Mouse (Mus musculus) activated CD4-positive, CD25-positive, alpha-beta regulatory T cell, adult 9 weeks (primary cell): Measurements from ENCODE around the gene Sult2b1. TPM values are rescaled to one million over a fixed set of nuclear protein-coding genes. Genes with fewer than 3 reads are reported as not detected.

Source experiments
- polyA plus RNA-seq: library from polyadenylated mRNA; unstranded; fragments of 100-300 nt; shearing (Covaris generic); gene quantifications from one replicate; pipeline ENCODE4 v1.2.1, GENCODE M21; 2017

The Sult2b1 gene
- 1.6 TPM for polyA plus RNA-seq

DNA sequence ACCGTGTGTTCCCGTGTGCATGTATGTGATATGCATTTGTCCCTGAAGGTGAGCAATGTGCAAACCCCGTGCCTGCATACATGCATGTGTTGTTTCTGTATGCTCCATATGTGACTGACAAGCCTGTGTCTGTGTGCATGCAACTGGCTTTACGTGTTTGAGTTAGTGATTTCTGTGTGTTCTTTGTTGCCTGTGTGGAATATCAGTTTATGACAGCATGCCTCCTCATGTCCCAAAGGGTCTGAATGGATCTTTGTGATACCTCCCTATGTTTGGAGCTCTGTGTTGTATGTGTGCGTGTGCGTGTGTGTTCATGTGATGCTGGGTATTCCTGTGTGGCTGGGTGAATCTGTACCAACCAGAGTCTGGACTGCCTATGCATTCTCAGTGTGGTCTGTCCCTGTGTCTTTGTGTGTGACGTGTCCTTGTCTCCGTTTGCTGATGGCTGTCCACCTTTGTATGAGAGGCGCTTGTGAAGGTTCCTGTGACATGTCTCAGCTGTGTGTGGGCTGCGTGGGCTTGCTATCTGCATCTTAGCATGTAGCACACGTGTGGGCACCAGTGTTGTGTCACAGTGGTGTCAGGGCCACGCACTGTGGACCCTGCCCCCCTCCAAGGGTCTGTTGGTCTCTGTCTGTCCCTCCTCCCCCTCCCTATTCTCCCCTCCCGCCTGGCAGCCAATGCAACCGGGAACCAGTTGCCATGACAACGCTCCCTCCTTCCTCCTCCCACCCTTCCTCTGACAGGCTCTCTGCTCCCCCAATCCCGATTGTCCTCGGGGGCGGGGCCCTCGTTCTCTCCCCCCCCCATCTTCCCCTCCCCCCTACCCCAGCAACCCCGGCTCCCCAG lies at the start of gene Sult2b1:
Gene Sult2b1 (minus strand): TSS at position 146 of the 849 bp plus-strand sequence.

DNA sequence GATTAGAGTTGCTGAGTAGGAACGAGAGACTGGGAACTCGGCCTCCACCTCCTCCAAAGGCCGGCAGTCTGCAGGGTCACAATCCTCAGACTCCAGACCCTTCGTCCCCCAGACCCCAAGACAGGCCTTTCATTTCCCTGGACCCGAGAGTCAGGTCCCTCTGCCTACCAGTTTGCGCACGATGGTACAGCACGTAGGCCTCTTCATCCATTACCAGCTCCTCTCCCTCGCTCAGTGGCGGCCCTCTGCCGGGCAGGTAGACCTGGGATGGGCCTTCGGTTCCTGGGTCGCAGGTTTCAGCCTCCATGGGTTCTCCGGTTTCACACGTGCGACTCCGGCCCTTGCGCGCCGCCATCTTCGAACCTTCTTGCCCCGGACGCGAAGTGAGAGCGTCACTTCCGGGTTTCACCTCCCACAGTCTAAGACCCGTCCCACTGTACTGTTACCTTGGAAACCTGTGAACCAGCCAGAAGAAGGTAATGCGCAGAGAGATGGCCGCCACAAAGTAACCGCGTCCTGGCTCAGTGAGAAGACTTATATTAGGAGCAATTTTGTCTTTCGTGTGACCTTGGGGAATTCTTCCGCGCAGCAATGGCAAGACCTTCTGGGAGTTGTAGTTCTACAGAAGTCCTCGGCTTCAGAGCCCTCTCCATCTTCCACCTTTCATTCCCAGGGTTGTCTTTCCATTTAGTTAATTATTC lies 46.1 kb upstream of the Sult2b1 start, which contains the start of gene Grwd1:
Gene Grwd1 (minus strand): TSS at position 518 of the 701 bp plus-strand sequence.

DNA sequence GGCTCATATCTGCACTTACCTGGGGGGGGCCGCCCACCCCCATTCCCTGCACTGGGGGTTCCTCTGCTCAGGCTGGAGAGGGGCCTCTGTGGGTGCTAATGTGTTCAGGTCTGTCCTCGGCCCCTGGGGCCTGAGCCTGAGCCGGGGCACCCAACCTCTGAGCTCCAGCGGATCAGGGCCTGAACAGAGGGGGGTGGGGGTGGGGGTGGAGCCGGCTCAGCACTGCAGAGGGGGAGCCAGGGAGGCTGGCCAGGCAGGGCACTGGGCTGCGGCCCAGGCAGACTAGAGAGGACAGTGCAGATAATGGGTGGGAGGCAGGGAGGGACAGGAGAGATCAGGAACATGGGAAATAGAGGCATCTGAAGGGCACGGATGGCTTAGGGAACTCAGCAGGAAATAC lies 40.1 kb upstream of the Sult2b1 start, which contains the start of gene Kcnj14:
Gene Kcnj14 (minus strand): TSS at position 185 of the 400 bp plus-strand sequence.

DNA sequence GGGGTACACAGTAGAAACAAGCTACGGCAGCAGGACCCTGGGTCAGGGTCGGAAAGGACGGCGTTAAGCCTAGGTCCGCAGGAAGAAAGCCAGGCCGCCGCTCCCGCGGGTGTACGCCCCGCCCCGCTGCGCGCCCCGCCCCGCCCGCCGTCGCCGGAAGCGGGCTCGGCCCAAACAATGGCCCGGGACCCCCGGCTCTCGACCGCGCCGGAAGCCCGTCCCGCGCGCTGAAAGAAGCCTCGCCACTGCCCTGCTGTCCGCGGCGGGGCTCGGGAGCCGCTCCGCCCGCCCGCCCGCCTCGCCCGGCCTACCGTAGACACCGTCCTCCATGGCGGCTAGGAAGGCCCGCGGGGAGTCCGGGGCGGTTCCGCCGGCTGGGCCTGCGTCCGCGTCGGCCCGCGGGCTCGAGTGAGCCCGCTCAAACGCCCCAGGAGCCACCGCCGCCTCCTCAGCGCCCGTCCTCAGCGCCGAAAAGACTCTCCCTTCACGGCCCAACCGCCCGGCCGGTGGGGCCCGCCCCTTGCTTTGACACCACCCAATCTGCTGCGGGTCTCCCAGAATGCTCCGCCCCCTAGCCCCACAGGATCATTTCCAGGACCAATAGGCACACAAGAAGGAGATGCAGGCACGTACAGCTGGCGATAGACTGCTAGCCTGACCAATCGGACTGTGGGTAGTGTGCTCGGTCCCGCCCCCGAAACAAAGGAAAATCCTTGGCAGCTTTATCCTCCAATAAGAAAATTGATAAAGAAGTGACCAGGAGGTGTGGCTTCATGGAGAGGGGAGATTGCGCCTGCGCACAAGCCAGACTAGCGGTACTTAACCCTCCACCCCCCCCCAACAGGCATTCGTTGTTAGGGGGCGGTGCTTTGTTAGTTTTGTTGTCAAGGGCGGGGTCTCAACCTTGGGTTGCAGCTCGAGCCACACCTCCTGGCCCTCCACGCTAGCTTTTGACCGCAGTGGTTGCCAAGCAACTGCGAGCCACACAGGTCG lies 29.6 kb upstream of the Sult2b1 start, which contains the start of gene Cyth2:
Gene Cyth2 (minus strand): TSS at position 795 of the 993 bp plus-strand sequence.

DNA sequence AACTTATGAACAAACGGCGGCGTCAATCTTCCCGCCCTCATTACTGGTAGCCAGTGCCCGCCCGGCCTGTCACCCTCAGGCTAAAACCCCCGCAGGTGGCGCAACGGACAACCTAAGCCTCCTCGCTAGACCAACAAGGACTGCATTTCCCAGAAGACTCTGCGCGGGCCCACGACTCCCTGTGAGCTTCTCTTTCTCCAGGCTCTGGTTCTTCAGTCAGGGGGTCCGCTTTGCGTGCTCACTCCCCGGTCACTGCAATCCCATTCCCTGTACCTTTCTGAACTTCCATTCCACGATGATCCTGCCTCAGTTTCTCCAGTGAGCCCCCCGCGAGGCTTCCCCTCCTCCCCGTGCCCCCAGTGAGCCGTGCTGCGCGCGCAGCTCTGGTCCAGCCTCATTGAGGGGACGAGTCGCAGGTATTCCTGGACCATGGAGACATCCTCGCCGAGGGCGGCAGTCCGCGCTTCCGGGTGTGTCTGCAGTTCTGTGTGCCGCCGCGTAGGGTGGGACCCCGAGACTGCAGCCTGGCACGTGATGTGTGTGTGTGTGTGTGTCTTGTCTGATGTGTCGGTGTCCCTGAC lies 868 bp downstream of the Sult2b1 start, which contains the start of gene Lmtk3:
Gene Lmtk3 (plus strand): TSS at position 228 of the 581 bp plus-strand sequence.

DNA sequence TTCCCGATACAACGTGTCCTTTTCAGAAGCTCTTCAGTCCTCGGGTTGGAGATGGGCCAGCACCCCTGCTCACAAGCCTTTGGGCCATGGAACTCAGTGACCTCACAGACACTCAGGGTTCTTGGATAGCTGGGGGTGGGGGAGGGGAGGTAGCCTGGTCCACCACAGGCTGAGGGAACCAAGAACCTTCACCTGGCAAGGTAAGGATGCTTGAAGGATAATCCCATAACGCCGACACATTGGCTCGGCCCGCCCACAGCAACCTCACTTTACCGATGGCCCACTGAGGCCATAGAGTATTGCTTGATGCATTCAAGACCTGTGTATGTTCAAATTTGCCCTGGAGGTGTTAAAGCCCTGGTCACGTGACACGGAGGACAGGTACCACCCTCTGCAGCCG lies 58.8 kb downstream of the Sult2b1 start, which contains the start of gene Spaca4:
Gene Spaca4 (minus strand): TSS at position 101 of the 400 bp plus-strand sequence.

DNA sequence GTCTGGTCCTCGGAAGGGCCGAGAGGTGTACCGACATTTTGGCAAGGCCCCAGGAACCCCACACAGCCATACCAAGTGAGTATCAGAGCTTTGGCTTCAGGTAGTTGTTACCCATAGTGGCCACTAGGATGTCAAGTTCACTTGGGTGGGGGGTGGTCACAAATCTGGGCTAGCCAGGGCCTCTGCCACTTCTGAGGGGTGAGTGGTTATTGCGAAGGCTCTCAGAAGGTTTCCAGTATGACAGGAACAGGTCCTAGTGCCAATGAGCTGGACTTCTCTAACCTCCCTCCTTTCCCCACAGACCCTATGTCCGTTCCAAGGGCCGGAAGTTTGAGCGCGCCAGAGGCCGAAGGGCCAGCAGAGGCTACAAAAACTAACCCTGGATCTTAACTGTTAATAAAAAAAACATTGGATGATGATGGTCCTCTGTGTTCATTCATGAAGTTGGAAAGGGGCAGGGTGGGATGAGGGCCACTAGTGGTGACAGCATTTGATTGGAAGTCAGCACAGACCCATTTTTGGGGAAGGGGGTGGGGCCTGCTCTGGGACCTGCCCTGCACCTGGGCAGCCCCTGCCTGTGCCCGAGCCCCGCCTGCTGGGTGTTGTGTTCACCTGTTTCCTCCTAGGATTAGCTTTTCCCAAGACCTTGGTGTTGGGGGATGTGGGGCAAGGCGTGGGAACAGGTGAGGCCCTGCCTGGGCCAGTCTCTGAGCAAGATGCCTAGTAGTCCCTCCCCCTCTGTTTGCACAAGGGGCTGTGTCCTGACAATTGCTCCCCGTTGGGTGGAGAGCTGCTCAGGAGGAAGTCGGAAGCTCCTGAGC lies 63.8 kb downstream of the Sult2b1 start, which contains the start of gene Fam83e:
Gene Fam83e (plus strand): TSS at position 800 of the 821 bp plus-strand sequence.

DNA sequence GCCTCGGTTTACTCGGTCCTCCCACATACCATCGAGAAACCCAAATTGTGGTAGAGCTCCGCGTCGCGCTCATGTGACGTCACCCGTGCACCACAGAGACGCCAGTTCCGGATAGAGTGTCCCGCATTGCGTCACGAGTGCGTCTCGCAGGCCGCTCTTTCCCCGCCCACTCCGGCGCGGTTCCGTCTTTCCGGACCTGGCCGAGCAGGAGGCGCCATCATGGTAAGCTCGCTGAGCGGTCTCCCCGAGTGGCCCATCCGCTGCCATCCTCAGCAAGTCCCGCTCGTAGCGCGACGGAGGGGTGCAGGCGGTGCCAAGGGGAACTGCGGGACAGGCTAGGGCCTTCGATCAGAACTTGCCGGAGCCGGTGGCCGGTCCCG lies 66.6 kb downstream of the Sult2b1 start, which contains the start of gene Sphk2:
Gene Sphk2 (minus strand): TSS at position 85 of the 380 bp plus-strand sequence.

DNA sequence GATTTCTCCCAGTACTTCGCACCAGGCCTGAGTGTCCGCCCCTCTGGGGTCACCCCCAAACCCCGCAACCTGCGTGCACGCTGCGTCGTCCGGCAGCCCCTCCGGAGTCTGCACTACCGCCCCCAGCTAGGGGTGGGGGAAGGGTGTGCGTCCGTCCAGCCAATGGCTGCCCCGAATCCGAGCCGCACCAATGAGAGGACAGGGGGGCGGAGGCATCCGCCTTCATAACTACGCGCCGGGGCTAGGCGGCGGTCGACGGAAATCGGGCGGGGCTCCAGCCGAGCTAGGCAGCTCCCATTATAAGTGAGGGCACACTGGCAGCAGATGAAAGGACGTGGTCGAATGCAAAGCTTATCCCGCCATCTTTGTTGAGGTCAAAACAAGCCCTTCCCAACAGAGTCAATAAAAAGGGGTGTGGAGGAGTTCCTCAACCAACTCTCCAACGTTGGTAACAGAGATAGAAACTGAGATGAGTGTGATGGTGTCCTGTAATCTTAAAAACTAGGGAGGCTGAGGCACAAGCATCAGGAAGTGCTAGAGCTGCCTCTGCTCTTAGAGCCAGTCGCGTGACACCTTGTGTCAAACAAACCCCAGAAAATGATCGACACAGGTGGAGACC lies 69.3 kb downstream of the Sult2b1 start, which contains the start of gene Rpl18:
Gene Rpl18 (plus strand): TSS at position 368 of the 619 bp plus-strand sequence.

DNA sequence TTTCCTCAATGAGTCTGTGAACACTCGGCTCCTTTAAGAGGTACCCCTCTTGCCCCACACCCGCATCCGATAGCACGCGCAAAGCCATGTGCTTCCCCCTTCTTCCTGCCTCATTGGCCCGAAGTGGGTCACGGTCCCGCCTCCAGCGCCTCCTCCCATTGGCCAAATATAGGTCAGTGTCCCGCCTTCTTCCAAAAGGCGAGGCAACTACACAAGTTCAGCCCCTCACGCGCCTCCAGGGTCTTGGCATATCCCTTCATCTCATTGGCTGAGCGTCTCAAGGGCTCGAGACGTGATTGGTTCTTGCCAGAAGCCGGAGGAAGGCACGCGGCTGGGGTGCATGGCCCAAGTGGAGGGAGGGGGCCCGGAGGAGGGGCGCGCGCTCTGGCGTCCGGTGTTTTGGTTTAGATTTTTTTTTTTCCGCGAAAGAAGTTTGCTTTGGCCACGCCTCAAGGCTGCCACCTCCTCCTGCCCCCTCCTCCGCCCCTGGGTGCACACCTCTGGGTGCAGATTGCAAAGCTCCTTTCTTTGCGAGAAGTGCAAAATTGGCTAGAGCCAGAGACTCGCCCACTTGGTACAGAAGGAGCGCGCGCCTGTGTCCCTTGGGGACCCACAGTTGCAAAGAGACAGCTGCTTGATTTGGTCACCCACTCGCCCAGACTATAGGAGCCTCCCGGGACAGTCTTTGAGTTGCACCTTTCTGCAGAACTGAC lies 79.6 kb downstream of the Sult2b1 start, which contains the start of gene Dbp:
Gene Dbp (plus strand): TSS at position 359 of the 713 bp plus-strand sequence.

DNA sequence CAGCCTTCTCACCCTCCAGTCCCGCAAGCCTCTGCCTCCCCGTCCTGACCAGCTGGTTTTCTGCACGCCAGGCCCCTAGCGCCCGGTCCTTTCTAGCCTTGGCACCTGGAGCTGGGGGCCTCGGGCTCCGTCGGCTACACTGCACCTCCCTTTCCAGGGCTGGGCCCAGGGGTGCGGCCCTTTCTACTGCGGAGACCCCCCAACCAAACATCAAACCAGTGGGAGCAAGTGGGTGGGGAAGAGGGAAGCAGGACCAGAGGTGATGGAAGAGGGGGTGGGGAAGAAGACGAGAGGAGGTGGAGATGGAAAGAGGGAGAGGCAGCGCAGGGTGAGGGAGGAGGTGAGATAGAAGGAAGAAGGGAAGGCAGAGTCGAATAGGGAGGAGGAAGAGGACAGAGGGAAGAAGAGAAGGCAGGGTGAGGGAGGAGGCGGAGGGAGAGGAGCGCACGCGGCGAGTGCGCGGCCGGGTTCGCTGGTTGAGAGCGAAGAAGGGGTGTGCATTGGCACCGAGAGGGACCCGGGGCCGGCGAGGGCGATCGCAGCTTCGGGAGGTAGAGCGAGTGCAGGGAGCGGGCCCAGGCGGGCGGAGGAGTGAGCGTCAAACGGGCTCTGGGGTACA lies 84.8 kb downstream of the Sult2b1 start, which contains the start of gene Car11:
Gene Car11 (plus strand): TSS at position 321 of the 619 bp plus-strand sequence.

DNA sequence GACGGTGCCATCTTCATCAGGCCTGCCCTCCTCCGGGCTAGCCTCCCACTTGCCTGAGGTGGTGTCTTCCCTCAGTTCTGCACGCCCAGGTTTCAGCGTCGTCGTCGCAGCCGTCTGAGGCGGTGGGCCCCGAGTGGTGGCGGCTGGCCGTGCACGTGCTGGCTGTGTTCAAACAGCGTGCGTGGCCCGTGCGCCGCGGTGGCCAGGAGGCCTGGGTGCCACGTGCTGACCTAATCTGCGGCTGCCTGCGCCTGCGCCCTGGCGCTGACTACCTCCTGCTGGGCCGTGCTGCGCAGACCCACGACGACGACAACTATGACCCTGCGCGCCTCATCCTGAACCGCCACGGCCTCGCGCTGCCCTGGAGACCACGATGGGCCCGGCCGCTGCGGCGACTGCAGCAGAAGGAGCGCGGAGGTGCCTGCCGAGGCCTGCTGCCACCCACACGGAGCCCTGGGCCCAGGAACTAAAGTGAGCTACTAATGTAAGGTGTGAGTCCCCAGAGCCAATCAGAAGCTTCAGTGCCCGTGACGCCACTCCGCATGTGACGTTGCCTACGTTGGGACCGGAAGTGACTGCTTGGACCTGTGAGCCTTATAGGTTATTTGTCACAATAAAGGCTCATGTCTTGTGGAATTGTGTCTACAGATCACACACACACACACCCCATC lies 90.4 kb downstream of the Sult2b1 start, which contains the start of gene Sec1:
Gene Sec1 (minus strand): TSS at position 482 of the 671 bp plus-strand sequence.

DNA sequence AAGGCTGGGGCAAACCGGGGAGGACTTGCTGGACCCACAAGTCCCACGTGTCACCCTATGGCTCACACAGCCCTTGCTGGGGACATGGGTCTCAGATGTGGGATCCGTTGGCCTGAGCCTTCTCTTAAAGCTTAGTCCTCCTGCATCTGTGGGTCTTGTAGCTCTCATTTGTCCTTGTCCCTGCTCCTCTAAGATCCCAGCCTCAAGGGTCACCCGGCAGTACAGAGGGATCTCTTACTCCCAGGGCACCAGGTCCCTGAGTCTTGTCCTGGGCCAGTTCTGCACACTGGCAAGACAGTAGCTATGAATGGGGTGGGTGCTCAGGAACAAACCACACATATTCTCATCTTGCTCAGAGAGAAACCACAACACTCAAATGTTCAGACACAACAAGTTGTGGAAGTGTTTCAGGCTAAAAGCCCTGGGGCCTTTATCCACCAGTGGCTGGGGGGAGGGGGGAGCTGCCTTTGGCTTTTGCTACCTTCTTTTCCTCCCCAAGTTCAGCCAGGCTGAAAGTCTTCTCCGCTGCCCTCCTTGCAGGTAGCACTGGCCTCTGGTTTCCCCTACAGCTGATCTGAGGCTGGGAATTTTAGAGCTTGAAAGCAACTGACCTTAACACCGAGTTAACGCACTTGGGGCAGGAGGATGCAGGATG lies 100.9 kb downstream of the Sult2b1 start, which contains the start of gene Ntn5:
Gene Ntn5 (plus strand): TSS at position 627 of the 655 bp plus-strand sequence.

